ENCODE assay signal across 8 mouse cellular contexts in the genomic region with DNA sequence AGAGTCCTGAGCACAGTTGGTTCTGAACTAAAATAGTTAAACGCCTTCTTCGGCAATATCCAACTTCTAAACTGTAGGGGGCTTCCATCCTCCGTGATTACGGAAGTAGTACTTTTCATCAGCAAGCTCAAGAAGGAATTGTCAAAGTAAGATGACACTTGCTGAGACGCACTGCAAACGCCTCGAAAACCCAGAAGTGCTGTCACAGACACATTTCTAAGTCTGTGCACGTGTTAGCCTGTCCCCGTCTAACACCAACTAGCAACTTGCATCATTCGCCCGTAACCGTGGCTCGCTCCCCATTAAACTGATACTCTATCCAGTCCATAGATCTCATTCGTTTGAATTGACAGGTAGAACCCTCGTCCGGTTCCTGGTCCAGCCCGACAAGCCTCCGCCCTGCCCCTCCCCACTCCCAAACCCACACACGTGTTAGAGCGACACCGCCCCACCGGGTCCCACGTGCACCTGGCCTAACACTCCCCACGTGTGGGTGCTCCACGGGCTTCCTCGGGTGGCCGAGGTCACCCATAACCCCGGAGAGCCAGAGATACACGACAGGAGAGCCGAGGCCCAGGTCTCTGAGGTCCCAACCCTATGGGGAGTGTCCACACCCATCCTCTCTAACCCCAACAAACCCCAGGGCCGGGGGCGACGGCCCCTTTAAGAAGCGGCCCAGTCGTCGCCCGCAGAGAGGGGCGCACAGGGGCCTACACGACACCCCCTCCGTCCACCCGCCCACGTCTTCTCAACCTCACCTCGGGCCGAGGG. TPM values are rescaled to one million over a fixed set of nuclear protein-coding genes. Genes with fewer than 3 reads are reported as not detected.
DNase-seq lines count a peak whose midpoint lies in the region; ATAC-seq lines count a peak whose summit lies in the region.

No protein-coding gene starts in this region.

- under 1% methylated on average over 43 of the region's 44 CpGs for WGBS in forebrain, embryonic 16.5 days

- peak overlapping the region; percentile 97 for H3K27ac ChIP-seq in forebrain, embryonic 16.5 days (ENCODE audit: low read length)

- peak overlapping the region; percentile 97 for H3K9ac ChIP-seq in forebrain, embryonic 16.5 days (replicated peaks; ENCODE audit: low read depth, low read length)

- no peaks in the 10 kb centered on the region for H3K9me3 ChIP-seq in forebrain, embryonic 16.5 days (ENCODE audit: control insufficient read depth, low read length)

- intact Hi-C loops in heart, postnatal 36 days (cut with DNase I): loop anchor here (2.0 to 10.0 kb wide), 3 partner anchors 70 to 432 kb away; a partner anchor contains a TSS

- peak overlapping the region; percentile 98 for H3K4me3 ChIP-seq in forebrain, embryonic 16.5 days (replicated peaks; ENCODE audit: low read length)

- DNase-seq in MEL-GATA-1-ER (ENCODE audit: extremely low read depth, low read depth): peak; percentile 72
- peak; percentile 71 for DNase-seq in cerebellum, adult 18-20 months
- peak; percentile 60 to 79 for DNase-seq in heart, postnatal 36 days
- peak; percentile 43 to 65 for DNase-seq in layer of hippocampus, adult 18-20 months (ENCODE audit: low spot score in 2 of 2)
- DNase-seq in lung, adult 18-20 months: peak; percentile 84 to 86
- DNase-seq in thymus, adult 18-20 months: peak; percentile 68 to 72

- H3K4me1 ChIP-seq in forebrain, embryonic 16.5 days (replicated peaks; ENCODE audit: control insufficient read depth, insufficient read depth, low read length): peaks cover 26% of the 10 kb centered on the region

- H3K27me3 ChIP-seq in forebrain, embryonic 16.5 days (replicated peaks; ENCODE audit: control insufficient read depth, insufficient read depth, low read length): no peaks in the 10 kb centered on the region

- no peaks in the 10 kb centered on the region for H3K36me3 ChIP-seq in forebrain, embryonic 16.5 days (ENCODE audit: control insufficient read depth, insufficient read depth)

- ATAC-seq in forebrain, embryonic 16.5 days: peak; percentile 66
- ATAC-seq in neutrophil, adult 5-6 weeks (ENCODE audit: extremely low read depth, insufficient number of reproducible peaks, low FRiP score, poor library complexity, severe bottlenecking): peak; percentile 36; the same call in 1 of the 2 replicates

- H3K4me2 ChIP-seq in forebrain, embryonic 16.5 days (ENCODE audit: low read length): peak overlapping the region; percentile 88

RNA-seq across cellular contexts. Expression of a gene that starts 0.7 kb away (rescaled TPM):
- polyA plus RNA-seq in forebrain, embryonic 16.5 days (2015; fragmentation: Nextera tagmentation; extraction: Ambion mirVana): 4.0 and 4.1 TPM in 2 replicates
- total RNA-seq in heart, postnatal 36 days (2021): 10 to 100 TPM; 10.4 to 12.7 TPM
- 10 to 100 TPM; 17.8 to 18.9 TPM for total RNA-seq in layer of hippocampus, adult 18-20 months (2021)
- 30.2 and 33.1 TPM in 2 replicates for total RNA-seq in neutrophil, adult 5-6 weeks (2017)

Comparison
In these comparisons a context has a peak if more than half of its experiments do, and no peak if none do; other contexts are left out.
1. Peak in every context shown above with its lines: DNase-seq, ATAC-seq, H3K4me3 ChIP-seq and H3K27ac ChIP-seq.